Mouse (Mus musculus): ENCODE measurements around the gene Cdan1. TPM values are rescaled to one million over a fixed set of nuclear protein-coding genes. Genes with fewer than 3 reads are reported as not detected.
"Not testable (repeated sequence)": the region's sequence is repeated elsewhere in the genome, so short reads cannot be mapped to it uniquely, and the experiment has no call there.

The Cdan1 gene
- total and polyA plus RNA-seq, 3 experiments, result 5.8 to 13.8 (median 10.1) TPM

GRCm38 (mm10) chr2:120700379-120700885 is 149.5 kb downstream of the Cdan1 start:
- no peaks in the 10 kb centered on the region for H3K4me1 ChIP-seq (ENCODE audit: control insufficient read depth in 1 of 2, insufficient read depth in 2 of 2)
- H3K27ac ChIP-seq (ENCODE audit: insufficient read depth, low read depth), result no peak overlapping the region
- dilution Hi-C loops (cut with MboI; ENCODE audit: extremely low pct_ligation_motif_present, extremely low pct_unique_long_range_greater_than_20kb, low sequenced_read_pairs) (no loop called here), in situ Hi-C loops (cut with MboI; ENCODE audit: low pct_ligation_motif_present, low pct_unique_long_range_greater_than_20kb, low sequenced_read_pairs) (no loop called here)
- no peak overlapping the region for H3K9ac ChIP-seq (ENCODE audit: insufficient read depth, low read depth)
- no peak overlapping the region for H3K4me2 ChIP-seq (ENCODE audit: insufficient read depth, low read depth, poor library complexity, severe bottlenecking)
- DNase-seq (ENCODE audit: extremely low read depth), result no peak
- no peak overlapping the region for H3K4me3 ChIP-seq (replicated peaks in 1 of 3; ENCODE audit: low read depth in 2 of 3, low read length in 2 of 3, poor library complexity in 1 of 3)
- no peaks in the 10 kb centered on the region for H3K9me3 ChIP-seq (replicated peaks; ENCODE audit: low read length)
- H3K27me3 ChIP-seq (replicated peaks), result no peaks in the 10 kb centered on the region
- no peaks in the 10 kb centered on the region for H3K36me3 ChIP-seq (replicated peaks in 1 of 2; ENCODE audit: control insufficient read depth in 1 of 2, insufficient read depth in 1 of 2, low read length in 1 of 2)
- no peak for TF ChIP-seq PAX5 (IDR thresholded peaks at IDR 0.05; ENCODE audit: low read length)
- TF ChIP-seq ZKSCAN1 (IDR thresholded peaks at IDR 0.05; ENCODE audit: borderline replicate concordance, low read depth, low read length), result no peak
- no peak for TF ChIP-seq JUN (IDR thresholded peaks at IDR 0.05; ENCODE audit: insufficient read depth, low read depth, low read length)
- TF ChIP-seq BHLHE40 (IDR thresholded peaks at IDR 0.05; ENCODE audit: low read depth, low read length), result no peak
- TF ChIP-seq SMC3 (IDR thresholded peaks at IDR 0.05; ENCODE audit: low read depth, low read length), result no peak
- no peak for TF ChIP-seq MXI1 (IDR thresholded peaks at IDR 0.05; ENCODE audit: low read depth, low read length)
- TF ChIP-seq POLR2A (IDR thresholded peaks at IDR 0.05; ENCODE audit: low read depth, low read length), result no peak
- TF ChIP-seq SIN3A (IDR thresholded peaks at IDR 0.05; ENCODE audit: low read length), result no peak
- TF ChIP-seq ZMIZ1 (IDR thresholded peaks at IDR 0.05; ENCODE audit: low read depth, low read length), result no peak
- TF ChIP-seq MAFK (IDR thresholded peaks at IDR 0.05; ENCODE audit: insufficient replicate concordance, low read length), result no peak
- TF ChIP-seq POLR2AphosphoS2 (IDR thresholded peaks at IDR 0.05; ENCODE audit: low read depth, low read length), result no peak
- TF ChIP-seq HCFC1 (IDR thresholded peaks at IDR 0.05; ENCODE audit: low read depth, low read length), result no peak
- TF ChIP-seq ELF1 (IDR thresholded peaks at IDR 0.05; ENCODE audit: low read depth, low read length), result no peak
- TF ChIP-seq MAX (IDR thresholded peaks at IDR 0.05; ENCODE audit: low read length), result no peak
- TF ChIP-seq MAZ (IDR thresholded peaks at IDR 0.05; ENCODE audit: low read depth, low read length), result no peak
- no peak for TF ChIP-seq CHD1 (IDR thresholded peaks at IDR 0.05; ENCODE audit: low read depth, low read length)
- TF ChIP-seq KAT2A (IDR thresholded peaks at IDR 0.05; ENCODE audit: insufficient replicate concordance, low read length), result no peak
- TF ChIP-seq TBP (conservative IDR thresholded peaks at IDR 0.05; ENCODE audit: low read depth, low read length), result no peak
- TF ChIP-seq JUND (conservative IDR thresholded peaks at IDR 0.05; ENCODE audit: low read depth, low read length), result no peak
- no peaks in the 10 kb centered on the region for H3K79me2 ChIP-seq (replicated peaks; ENCODE audit: control insufficient read depth, extremely low read depth, insufficient read depth, poor library complexity, severe bottlenecking)

GRCm38 (mm10) chr2:120697767-120698166 is 152.2 kb downstream of the Cdan1 start:
- TF ChIP-seq POLR2AphosphoS2 (IDR thresholded peaks at IDR 0.05; ENCODE audit: low read depth, low read length) (no peak), MYC (IDR thresholded peaks at IDR 0.05; ENCODE audit: low read depth, low read length) (no peak), POLR2A (IDR thresholded peaks at IDR 0.05; ENCODE audit: low read depth, low read length) (no peak), MXI1 (IDR thresholded peaks at IDR 0.05; ENCODE audit: low read depth, low read length) (no peak), SIN3A (IDR thresholded peaks at IDR 0.05; ENCODE audit: low read length) (no peak), MAX (IDR thresholded peaks at IDR 0.05; ENCODE audit: low read length) (no peak), USF1 (IDR thresholded peaks at IDR 0.05; ENCODE audit: low read depth, low read length) (no peak), RCOR1 (conservative IDR thresholded peaks at IDR 0.05; ENCODE audit: low read depth, low read length) (no peak)
- in situ Hi-C loops (cut with MboI; ENCODE audit: low pct_ligation_motif_present, low pct_unique_long_range_greater_than_20kb, low sequenced_read_pairs) (no loop called here), dilution Hi-C loops (cut with MboI; ENCODE audit: extremely low pct_ligation_motif_present, extremely low pct_unique_long_range_greater_than_20kb, low sequenced_read_pairs) (no loop called here)
- no peak overlapping the region for H3K9ac ChIP-seq (ENCODE audit: insufficient read depth, low read depth)
- DNase-seq (ENCODE audit: extremely low read depth), result no peak
- no peak overlapping the region for H3K4me3 ChIP-seq (replicated peaks in 1 of 3; ENCODE audit: low read depth in 2 of 3, low read length in 2 of 3, poor library complexity in 1 of 3)
- no peaks in the 10 kb centered on the region for H3K4me1 ChIP-seq (ENCODE audit: control insufficient read depth in 1 of 2, insufficient read depth in 2 of 2)
- H3K79me2 ChIP-seq (replicated peaks; ENCODE audit: control insufficient read depth, extremely low read depth, insufficient read depth, poor library complexity, severe bottlenecking), result no peaks in the 10 kb centered on the region
- no peak overlapping the region for H3K4me2 ChIP-seq (ENCODE audit: insufficient read depth, low read depth, poor library complexity, severe bottlenecking)
- no peak overlapping the region for H3K27ac ChIP-seq (ENCODE audit: insufficient read depth, low read depth)
- no peaks in the 10 kb centered on the region for H3K27me3 ChIP-seq (replicated peaks)
- H3K36me3 ChIP-seq (replicated peaks in 1 of 2; ENCODE audit: control insufficient read depth in 1 of 2, insufficient read depth in 1 of 2, low read length in 1 of 2), result no peaks in the 10 kb centered on the region
- no peaks in the 10 kb centered on the region for H3K9me3 ChIP-seq (replicated peaks; ENCODE audit: low read length)

GRCm38 (mm10) chr2:120681151-120681550 is 168.8 kb downstream of the Cdan1 start:
- H3K27ac ChIP-seq (ENCODE audit: insufficient read depth, low read depth); H3K4me2 ChIP-seq (ENCODE audit: insufficient read depth, low read depth, poor library complexity, severe bottlenecking); H3K4me1 ChIP-seq (ENCODE audit: control insufficient read depth in 1 of 2, insufficient read depth in 2 of 2); H3K9ac ChIP-seq (ENCODE audit: insufficient read depth, low read depth); dilution Hi-C loops (cut with MboI; ENCODE audit: extremely low pct_ligation_motif_present, extremely low pct_unique_long_range_greater_than_20kb, low sequenced_read_pairs); DNase-seq (ENCODE audit: extremely low read depth); in situ Hi-C loops (cut with MboI; ENCODE audit: low pct_ligation_motif_present, low pct_unique_long_range_greater_than_20kb, low sequenced_read_pairs); H3K36me3 ChIP-seq (replicated peaks in 1 of 2; ENCODE audit: control insufficient read depth in 1 of 2, insufficient read depth in 1 of 2, low read length in 1 of 2); H3K79me2 ChIP-seq (replicated peaks; ENCODE audit: control insufficient read depth, extremely low read depth, insufficient read depth, poor library complexity, severe bottlenecking); H3K9me3 ChIP-seq (replicated peaks; ENCODE audit: low read length); H3K4me3 ChIP-seq (replicated peaks in 1 of 3; ENCODE audit: low read depth in 2 of 3, low read length in 2 of 3, poor library complexity in 1 of 3); H3K27me3 ChIP-seq (replicated peaks): not testable (repeated sequence)
